Mouse (Mus musculus) bone marrow macrophage, adult 2 months (primary cell): ENCODE measurements around the gene Cyp4a10.

Source experiments
- CTCF ChIP-seq: IDR thresholded peaks from 2 replicates; pipeline ENCODE4 v1.5.1; 2012; ENCODE audit warnings: low read depth, mild to moderate bottlenecking, low read length, moderate library complexity
- POLR2A ChIP-seq: IDR thresholded peaks from 2 replicates; pipeline ENCODE4 v1.6.1; 2012; ENCODE audit warnings: mild to moderate bottlenecking, low read depth, low read length, borderline replicate concordance

GRCm38 (mm10) chr4:115497466-115497865, 20.6 kb upstream of the Cyp4a10 start:
- no peak for TF ChIP-seq CTCF
- no peak for TF ChIP-seq POLR2A
